Mouse (Mus musculus) cerebellum, adult 9-11 months (tissue): ENCODE measurements around the gene Sparcl1.

Source experiments
- DNase-seq: peaks from one replicate; pipeline ENCODE4 v3.0.0; 2022

Sparcl1 gene

GRCm38 (mm10) chr5:104109516-104109915 lies 4.0 kb downstream of the Sparcl1 start:
- no peak for DNase-seq

DNA sequence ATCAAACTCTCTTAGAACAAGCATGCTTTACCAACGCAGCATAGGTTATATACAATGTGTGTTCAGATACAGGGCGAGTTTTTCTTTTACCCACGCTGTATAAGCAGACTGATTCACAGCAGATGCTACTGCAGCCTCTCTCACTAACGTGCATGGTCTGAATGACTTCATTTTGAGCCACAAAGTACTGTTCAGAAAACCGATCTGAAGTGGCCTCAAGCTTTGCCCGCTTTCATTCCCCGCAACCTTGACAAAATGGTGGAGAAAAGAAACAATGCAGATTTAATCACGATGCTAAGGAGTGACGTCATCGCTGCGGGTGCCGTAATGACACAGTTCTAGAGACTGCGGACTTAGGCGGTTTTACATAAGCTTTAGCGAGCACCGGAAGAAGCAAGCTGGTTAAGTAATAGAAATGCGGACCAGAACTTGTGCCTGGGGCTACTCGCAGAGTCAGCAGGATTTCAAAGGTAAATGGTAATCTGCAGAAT lies 4.6 kb downstream of the Sparcl1 start:
- peak; percentile 45 for DNase-seq

DNA sequence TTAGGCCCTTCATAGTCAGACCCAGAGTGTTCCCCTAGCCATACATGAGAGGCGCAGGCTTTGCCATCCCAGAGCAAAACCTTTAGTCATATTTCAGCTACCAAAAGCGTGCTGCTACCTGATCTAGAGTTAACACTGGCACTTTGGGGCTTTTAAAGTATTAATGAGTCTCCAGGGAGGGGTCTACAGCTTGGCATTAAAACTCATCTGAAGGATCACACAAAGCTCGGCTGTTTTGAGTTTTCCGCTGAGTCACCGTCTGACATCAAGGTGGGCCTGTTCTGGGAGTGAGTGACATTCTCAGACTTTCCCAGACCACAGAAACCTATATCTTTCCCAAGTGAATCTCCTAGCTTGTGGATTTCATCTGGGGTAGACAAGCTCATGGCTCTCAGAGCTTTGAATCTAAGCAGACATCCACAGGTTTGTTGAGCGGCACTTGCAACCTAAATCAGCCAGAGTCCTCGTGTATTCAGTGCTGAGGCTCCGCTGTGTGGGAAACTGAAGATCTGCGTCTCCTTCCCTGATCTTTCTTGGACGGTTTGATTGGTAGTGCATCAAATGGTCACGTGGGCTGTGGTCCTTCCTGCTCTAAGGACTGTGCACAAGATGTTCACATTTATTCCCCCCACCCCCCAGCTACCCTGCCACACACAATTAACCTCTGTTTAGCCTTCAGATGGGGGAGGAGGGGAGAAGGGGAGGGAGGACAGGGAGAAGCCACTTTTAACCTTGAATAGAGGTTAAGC lies 5.2 kb downstream of the Sparcl1 start:
- DNase-seq, result no peak

DNA sequence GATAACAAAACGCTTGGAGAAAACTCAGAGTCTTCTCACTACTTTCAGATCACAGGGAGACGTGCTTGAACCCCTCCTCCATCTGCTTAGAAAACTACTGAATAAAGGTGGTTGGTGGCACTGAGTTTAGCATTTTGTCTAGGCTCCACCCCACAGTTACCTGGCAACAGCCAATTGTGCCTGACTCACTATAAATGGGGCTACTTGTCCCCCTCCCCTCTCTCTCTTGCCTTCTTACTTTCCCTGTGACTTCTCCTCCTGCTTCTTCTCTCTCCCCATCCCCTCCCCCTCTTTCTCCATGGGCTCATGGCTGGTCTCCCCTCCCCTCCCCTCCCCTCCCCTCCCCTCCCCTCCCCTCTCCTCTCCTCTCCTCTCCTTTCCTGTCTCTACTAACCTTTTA lies 9.4 kb downstream of the Sparcl1 start:
- no peak for DNase-seq

- DNase-seq, result no peak
These were observed 10.4 kb downstream of the Sparcl1 start for GRCm38 (mm10) chr5:104103171-104103570.

DNA sequence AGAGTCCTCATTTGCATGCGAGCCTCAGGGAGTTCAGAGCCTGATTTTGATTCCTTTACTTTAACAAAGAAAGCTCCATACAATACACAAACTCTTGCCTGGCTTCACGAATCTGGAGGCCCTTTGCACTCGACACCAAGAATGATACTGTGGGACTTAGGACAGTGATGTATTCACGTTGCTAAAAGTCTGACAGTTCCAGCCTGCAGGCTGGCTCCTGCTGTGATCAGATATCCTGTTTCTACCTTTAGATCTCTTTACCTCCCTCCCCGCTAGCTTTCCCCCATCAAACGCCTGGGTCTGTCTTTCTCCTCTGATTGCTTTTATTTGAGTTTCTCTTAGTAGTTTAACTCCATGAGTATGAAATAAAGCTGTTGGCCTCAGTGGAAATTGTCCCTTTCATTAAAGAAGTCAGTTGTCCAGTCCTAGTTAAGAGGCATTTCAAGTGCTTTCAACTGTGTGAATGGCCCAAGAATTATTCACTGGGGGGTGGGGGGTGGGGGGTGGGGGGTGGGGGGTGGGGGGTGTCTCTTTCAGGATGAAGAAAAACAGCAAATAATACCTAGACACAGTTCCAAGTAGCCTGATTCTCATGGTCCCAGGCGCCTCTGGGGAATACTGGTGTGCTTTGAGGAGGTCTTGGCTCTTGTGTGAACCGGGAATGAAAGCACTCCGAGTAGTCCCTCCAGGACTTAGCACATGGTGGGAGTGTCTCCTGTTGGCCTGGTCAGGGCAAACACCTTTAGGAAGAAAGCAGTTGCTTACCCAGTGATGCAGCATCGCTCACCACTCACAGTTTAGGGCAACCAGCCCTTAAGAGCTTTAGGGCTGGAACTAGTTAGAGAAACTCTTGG lies 11.6 kb downstream of the Sparcl1 start:
- no peak for DNase-seq

- DNase-seq, result no peak
These were observed 17.2 kb downstream of the Sparcl1 start for GRCm38 (mm10) chr5:104096078-104096938.

DNA sequence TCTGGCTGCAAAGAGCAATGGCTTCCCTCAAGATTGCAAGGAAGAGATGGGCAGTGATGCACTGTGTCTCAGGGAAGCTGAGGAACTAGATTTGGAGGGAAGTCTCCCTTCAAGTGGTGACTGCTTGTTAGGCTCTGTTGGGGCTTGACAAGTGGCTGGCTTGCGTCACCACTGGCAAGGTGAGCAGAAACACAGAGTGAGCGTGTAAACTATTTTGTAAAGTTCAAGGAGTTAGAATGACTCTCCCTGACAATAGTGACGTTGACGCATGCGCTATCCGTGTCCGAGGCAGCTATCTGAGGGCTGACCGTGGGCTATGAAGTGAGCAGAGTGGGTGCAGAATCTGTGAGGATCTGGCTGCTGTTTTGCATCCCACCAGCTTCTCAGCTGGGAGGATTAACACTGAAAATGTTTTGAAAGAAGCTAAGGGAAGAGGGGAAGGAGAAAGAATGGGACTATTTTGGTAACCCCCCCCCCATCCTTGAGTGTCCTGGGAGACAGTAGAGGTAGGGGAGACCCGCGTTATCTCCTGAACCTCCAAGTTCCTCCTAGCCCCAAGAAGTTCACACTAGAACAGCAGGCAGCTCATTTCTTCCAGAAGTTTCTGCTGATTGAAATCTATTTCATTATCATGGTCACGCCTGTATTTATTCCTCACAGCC lies 18.0 kb downstream of the Sparcl1 start:
- no peak for DNase-seq

DNA sequence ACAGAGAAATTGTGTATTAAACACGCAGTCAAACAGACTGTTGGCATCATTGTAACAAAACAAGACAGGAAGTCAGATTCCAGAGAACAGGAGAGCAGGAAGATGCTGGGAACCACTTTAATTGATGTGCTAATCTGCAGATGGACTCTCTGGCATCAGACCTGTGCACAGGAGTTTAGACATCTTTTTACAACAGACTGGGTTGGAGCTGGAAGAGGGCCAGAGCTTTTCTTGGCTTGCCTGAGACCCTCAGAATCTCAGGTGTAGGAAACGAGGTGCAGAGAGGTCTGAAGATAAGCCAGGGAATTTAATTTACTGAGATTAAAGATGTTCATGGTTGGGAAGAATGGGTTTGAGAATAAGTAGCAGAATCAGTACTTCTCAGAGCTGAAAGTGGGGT lies 23.8 kb downstream of the Sparcl1 start:
- no peak for DNase-seq

- DNase-seq, result no peak
These were observed 28.2 kb downstream of the Sparcl1 start for GRCm38 (mm10) chr5:104085366-104085765.

GRCm38 (mm10) chr5:104080736-104081135 lies 32.8 kb downstream of the Sparcl1 start:
- DNase-seq, result no peak

DNA sequence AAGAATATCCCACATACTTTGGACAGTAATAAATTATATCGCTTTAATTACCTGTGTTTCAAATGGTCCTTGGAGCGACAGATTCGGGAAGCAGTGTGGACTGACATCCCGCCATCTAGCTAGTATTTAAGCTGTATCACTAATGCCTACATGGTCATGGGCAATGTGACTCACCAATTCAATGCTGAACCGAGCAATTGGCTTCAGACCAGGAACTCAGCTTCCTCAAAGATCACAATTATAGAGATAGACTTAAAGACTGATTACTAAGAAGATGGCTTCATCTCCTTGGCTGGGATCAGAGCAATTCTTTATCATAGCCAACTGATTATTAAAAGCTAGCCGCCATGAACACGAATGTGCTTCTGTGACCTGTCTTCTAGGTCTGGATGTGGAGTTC lies 36.0 kb downstream of the Sparcl1 start, which contains the start of gene Gm17660:
Gm17660 (minus strand) TSS at position 101 of the 400 bp plus-strand sequence.
- no peak for DNase-seq

GRCm38 (mm10) chr5:104076361-104076760 lies 37.2 kb downstream of the Sparcl1 start:
- peak; percentile 18 for DNase-seq

GRCm38 (mm10) chr5:104074388-104074787 lies 39.1 kb downstream of the Sparcl1 start:
- peak; percentile 40 for DNase-seq

DNA sequence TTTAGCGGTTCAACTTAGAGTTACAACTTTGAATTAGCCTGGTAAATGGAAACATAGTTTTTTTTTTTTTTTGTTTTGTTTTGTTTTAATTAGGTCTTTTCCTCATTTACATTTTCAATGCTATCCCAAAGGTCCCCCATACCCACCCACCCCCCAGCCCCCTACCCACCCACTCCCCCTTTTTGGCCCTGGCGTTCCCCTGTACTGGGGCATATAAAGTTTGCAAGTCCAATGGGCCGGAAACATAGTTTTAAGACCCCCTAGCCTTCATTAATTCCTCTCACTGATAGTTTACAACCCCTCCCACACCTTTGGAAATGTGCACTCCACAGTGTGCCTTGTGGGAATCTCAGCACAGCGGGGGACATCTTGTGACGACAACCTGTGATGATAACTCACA lies 39.9 kb downstream of the Sparcl1 start:
- no peak for DNase-seq

- DNase-seq, result no peak
These were observed 41.2 kb downstream of the Sparcl1 start for GRCm38 (mm10) chr5:104072272-104072886.

DNA sequence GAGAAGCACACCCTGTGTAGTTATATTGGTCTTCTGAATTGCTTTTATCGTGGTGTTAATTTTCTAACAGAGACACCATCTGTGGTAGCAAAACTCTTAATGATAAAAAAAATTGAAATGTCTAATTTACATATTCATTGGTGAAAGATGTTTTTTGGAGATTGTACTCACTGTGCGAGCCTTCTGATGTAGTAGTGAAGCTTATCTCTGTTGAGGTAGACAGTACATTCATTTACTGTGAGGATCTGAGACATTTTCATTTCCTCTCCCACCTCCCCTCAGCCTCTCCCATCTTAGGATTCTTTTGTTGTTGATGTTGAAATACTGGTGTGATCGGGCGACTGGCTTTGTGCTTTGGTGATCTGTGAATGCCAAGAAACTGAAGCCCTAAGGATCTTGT lies 42.5 kb downstream of the Sparcl1 start:
- DNase-seq, result no peak

GRCm38 (mm10) chr5:104068751-104069150 lies 44.8 kb downstream of the Sparcl1 start:
- DNase-seq, result no peak

GRCm38 (mm10) chr5:104062773-104063551 lies 50.6 kb downstream of the Sparcl1 start:
- DNase-seq, result no peak

- no peak for DNase-seq
These were observed 51.4 kb downstream of the Sparcl1 start for GRCm38 (mm10) chr5:104061936-104062772.
